Mouse (Mus musculus): ENCODE measurements around the gene Rab40c. TPM values are rescaled to one million over a fixed set of nuclear protein-coding genes. Genes with fewer than 3 reads are reported as not detected.
A peak's percentile ranks its signal among the peaks of the same experiment; 100 is the strongest.

The Rab40c gene
- polyA plus RNA-seq, 1 experiment = 51.3 TPM

GRCm38 (mm10) chr17:25946349-25946748 lies 26.8 kb upstream of the Rab40c start:
- DNase-seq (ENCODE audit: low read depth) = no peak

DNA sequence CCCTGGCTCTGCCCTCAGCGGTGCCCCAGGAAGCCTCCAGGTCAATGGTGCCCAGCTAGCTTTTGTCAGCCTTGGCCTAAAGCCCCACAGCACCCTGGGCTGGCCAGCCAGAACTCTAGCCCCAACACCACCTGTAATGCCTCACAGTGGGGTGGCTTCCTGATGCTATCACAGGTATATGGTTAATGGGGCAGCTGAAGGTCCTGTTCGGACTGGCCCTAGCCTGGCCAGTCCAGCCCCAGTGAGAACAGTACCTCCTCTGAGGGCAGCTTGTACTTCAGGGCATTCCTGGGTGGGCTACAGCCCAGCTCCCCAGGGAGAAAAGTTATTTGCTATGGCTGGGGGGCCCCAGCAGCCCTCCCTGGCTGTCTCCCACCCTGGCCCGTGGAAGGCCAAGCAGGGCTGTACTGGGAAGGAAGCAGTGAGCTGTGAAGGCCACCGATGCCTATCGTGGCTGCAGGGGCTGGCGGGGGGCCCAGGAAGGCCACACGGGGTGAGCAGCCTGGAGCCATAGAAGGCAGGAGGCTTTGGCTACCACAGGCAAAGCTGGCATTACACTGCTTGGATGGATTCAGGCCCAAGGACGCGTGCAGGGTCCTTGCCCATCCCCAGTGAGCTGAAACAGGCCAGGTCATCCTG lies 26.1 kb upstream of the Rab40c start:
- DNase-seq (ENCODE audit: low read depth) = no peak

DNA sequence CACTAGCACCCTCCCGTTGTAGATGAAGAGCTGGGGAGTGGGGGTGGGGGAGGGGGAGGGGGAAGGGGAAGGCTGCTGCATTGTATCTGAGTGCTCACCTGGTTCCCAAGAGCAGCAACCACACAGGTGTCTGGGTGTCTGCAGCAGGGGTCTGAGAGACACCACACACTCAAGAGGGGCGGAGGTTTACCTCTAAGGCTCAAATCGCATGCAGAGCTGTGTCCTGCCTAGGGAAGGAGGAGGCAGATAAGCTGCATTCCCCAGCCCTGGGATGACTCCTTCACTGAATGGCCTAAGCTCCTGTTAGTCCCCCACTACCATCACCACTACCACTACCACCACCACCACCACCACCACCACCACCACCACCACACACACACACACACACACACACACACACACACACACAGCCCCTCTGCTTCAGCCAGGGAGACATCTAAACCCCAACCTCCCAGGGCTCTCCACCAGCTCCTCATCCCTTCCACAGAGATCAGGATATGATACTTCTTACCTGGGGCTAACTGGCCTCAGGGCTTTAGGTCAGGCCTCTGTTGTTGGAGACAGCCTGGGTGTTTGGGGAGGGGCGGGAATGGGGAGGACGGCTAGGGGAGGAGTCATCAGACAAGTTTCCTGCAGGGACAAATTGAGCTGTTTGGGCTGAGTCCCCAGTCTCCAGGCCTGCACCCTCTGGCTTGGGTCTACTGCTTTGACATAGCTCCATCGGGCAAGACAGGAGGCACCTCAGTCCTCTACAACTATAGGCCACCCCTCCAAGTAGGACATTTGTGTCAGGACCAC lies 25.0 kb upstream of the Rab40c start, which contains the start of the genes Pigq and Nhlrc4:
Gene Pigq (minus strand): TSS at position 571 of the 798 bp plus-strand sequence.
Gene Nhlrc4 (minus strand): TSS at position 596 of the 798 bp plus-strand sequence.
- DNase-seq (ENCODE audit: low read depth) = no peak

- no peak for DNase-seq (ENCODE audit: low read depth)
These were observed 24.2 kb upstream of the Rab40c start for GRCm38 (mm10) chr17:25943769-25944168.

DNA sequence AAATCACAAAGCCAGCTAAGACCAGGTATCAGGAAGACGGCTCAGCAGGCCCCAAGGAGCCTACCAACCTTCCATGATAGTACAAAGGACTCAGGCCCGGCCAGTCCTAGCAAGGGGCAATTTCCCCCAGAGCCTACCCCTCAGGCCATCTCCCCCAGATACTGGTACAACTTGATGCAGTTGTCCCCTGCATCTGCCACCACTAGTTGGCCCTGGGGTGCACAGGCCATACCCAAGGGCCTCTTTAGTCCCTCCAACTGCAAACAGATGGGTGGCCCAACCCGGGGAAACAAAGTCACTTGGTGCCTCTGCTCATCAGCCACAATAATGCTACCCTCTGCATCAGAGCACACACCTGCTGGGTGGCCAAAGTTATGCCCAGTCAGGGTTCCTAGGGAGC lies 23.7 kb upstream of the Rab40c start:
- no peak for DNase-seq (ENCODE audit: low read depth)

GRCm38 (mm10) chr17:25942597-25943151 lies 23.1 kb upstream of the Rab40c start:
- no peak for DNase-seq (ENCODE audit: low read depth)

- no peak for DNase-seq (ENCODE audit: low read depth)
These were observed 22.1 kb upstream of the Rab40c start for GRCm38 (mm10) chr17:25941511-25942241.

GRCm38 (mm10) chr17:25934526-25934925 lies 15.0 kb upstream of the Rab40c start:
- DNase-seq (ENCODE audit: low read depth) = no peak

- no peak for DNase-seq (ENCODE audit: low read depth)
These were observed 5.8 kb upstream of the Rab40c start for GRCm38 (mm10) chr17:25925348-25925747.

DNA sequence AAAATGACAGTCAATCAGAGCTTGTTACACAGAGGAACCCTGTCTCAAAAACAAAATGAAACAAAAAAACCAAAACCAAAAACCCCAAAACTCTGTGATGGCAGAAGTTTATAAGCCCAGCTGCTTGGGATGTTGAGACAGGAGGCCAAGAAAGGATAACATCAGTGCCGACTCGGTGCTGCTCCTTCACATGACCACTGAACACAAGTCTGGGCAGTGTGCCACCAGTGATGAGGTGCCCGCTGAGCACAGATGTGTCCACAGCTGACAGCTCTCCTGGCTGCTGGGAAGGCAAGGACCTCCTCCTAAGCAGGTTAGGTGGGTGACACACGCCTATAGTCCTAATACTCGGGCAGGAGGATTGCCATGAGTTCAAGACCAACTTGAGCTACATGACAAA lies 2.6 kb upstream of the Rab40c start:
- DNase-seq (ENCODE audit: low read depth) = no peak

DNA sequence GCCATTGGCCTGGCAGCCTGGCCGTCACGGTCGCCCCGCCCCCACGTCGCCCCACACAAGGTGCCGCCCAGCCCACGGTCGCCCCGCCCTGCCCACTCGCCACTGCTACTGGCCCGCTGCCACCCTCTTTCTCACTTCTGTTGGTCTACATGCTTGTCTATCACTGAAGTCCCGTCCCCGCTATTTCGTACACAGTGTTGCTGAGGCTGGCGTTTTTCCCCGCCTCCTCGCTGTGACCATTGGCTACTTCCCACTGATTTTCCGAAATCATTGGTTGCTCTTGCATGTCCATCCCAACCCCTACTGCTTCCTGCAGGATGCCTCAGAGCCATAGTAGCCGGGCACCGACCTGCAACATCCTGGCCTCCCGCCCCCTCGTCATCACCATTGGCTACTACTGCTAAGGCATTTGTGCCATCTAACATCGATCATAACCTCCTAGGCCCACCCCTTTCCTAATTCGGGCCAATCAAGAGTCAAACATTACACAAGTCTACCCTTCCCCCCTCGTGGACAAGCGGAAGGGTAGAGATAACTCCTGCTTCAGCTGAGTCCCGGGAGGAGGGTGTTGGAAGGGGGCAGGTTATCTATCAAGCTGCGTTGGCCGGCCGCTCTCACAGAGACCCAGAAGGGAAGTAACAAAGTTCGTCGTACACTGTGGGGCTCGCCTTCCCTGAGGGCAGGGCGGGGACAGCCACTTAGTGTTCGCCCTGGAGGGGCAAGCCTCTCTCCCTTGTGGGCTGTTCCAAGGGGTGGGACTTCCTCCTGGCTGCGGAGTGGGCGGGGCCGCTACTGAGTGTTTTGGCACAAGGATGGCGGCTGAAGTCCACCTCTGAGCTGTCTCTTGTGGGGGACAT lies 487 bp upstream of the Rab40c start:
- peak; percentile 100 for DNase-seq (ENCODE audit: low read depth)

DNA sequence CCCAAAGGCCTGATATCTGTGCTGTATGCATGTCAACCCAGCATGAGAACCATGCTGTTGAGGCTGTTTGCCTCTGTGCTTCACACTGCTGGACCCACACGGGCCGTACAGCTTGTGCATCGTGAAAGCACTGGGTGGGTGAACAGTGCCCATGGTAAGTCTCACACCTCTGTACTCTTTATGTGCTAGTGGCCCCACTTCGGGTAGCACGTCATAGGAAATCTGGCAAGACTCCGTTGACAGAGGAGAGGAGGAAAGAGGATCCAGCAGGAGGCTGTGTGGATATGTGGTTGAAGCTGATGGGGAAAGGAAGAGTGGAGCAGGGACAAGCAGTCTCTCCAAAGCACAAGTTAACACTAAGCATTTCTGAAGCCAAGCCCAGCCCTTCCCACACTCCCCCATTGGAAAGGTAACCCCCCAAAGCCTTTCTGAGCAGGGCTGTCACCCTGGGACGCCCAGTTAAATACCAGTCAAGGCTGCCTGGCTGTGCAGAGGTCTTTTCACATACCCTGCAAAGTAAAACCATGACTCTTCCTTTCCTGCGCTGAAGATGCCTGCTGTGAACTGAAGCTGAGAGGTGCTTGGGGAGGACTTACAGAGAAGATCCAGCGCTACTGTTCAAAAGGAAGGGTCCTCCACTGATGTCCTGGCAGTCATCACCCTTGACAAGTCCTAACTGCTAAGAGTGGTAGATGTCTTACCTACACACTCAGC lies 1.3 kb downstream of the Rab40c start:
- DNase-seq (ENCODE audit: low read depth) = no peak

DNA sequence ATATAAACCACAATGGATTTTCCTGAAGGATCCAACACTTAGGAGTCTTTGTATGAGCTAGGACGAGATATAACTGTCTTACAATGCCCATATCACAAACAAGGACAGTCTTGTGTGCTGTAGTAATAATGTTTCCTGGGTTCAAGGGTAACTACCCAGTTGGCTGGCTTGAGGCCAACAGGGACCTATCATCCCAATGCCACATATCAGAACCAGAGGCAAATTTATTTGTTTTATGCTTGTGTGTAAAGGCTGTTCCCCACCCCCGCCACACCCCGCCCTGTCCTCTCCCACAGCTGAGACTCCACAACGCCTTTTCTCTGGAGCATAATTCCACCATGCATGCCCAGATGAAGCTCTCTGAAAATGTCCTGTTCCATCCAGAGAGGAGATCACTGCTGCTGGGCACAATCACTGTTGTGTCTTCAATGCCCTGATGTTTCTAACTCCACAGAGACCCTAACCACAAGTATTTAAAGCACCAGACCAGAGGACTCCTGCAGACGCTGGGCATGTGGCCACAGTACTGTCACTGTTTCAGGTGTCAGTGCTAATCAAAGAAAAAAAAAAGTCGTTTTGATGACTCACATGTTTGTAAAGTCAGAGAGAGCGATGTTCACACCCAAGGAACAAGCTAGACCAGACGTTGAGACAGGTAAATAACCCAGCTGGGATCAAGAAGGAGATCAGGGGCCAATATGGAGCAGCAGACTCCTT lies 2.4 kb downstream of the Rab40c start:
- DNase-seq (ENCODE audit: low read depth) = no peak

DNA sequence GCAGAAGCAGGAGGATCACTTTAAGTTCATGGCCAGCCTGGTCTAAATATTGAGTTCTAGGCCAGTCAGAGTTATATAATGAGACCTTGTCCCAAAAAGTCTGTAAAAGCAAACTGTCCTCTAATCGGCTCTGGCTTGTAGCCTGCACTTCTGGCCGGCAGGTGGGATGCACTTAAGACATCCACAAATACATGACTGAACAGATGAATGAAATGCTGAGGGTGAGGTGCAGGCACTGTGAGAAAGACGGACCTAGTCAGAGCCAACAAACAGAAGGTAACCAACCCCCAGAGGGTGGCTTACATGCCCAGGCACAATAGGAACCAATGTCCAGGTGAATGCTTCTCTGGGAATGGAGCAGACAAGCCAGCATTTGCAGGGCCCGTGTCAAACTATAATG lies 5.2 kb downstream of the Rab40c start:
- no peak for DNase-seq (ENCODE audit: low read depth)

DNA sequence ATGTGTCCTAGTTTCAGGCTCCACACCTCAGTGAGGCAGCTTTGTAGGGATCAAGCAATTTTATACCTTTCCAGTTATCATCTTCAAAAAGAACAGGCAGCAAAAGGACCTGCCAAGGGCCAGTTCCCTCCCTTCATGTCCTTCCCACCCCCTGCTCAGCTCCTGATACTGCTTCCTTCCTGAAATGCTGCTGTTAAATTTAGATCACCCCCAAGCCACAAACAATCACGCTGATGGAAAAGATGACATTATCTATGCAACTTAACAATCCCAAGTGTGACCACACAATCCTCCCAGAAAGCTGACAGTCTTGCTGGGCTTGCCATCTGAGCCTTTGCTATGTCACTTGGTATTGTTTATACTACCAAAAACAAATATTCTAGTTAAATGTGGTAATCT lies 5.7 kb downstream of the Rab40c start:
- DNase-seq (ENCODE audit: low read depth) = no peak

DNA sequence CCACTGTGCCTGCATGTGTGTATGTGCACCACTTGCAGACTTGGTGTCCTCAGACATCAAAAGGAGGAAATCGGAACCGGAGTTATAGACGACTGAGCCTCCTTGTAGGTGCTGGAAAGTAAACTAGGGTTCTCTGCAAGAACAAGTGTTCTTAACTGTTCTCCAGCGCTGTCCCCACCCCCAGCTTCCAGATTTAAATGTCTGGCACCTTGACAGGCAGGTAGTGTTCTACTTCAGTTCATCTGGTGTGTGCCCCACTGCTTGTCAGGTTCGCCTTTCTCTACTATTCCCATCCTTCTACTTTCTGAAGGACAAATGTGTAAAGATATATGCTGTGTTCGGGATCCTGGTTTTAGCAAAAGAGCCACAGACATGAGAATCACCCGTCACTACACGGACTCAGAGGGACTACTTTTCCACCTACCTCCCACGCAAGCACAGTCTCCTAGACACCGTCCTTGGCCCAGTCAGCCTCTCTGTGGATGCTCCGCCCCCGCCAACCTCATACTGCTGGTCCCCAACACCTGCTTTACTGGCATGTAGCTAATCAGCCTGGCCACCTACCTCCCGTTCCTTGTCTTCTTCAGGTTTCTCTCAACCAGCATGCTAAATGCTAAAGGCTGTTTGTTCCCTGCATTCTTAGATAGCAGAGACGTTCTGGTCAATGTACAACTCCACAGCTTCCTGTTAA lies 6.2 kb downstream of the Rab40c start:
- no peak for DNase-seq (ENCODE audit: low read depth)

GRCm38 (mm10) chr17:25911816-25912215 lies 7.7 kb downstream of the Rab40c start:
- DNase-seq (ENCODE audit: low read depth) = no peak

DNA sequence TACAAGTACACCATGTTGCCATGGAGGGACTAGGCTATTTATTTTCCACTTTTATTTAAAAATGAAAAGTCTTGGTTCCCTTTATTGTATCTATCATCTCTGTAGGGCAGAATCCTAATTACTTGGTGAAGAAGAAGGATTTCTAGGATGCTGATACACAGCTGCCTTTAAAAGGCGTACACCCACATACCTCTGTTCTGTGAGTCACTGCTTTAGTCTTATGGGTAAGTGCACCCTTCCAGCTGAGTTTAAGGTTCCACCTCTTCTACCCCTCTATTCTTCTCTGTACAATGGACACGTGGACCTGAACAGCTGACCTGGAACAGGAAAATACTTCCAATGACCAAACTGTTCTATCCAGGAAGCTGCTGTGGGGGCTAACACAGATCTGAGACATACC lies 11.9 kb downstream of the Rab40c start:
- DNase-seq (ENCODE audit: low read depth) = no peak

DNA sequence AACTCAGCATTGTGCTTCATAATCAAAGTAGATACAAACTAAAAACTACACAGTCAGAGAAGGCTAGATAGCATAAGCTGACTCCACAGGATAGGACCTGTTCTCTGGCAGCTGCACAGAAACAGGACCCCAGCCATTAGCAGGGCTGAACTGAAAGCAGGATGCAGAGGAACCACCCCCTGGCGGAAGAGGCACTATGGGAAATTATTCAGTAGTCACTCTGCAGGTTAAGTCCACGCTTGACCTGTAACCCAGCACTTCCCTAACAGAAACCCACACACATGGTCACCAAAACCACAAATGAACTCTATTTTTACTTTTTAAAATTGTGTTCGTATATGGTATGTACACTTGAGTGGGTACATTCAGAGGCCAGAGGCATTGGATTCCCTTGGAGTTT lies 16.5 kb downstream of the Rab40c start:
- DNase-seq (ENCODE audit: low read depth) = no peak
